Mouse (Mus musculus) bone marrow macrophage, adult 2 months (primary cell): Measurements from ENCODE around the gene Tango6. TPM values are rescaled to one million over a fixed set of nuclear protein-coding genes. Genes with fewer than 3 reads are reported as not detected.

Experiments used
- H3K27ac ChIP-seq: 2 replicates; pipeline ENCODE4 v1.5.1; 2012; ENCODE audit warnings: low read depth, low read length; ENCODE audit not compliant: insufficient read depth
- H3K4me1 ChIP-seq: 2 replicates; pipeline ENCODE4 v1.6.1; 2012; ENCODE audit warnings: low read length; ENCODE audit not compliant: control insufficient read depth, insufficient read depth
- H3K4me3 ChIP-seq: 2 replicates; pipeline ENCODE4 v1.5.1; 2012; ENCODE audit warnings: mild to moderate bottlenecking, low read length, moderate library complexity; ENCODE audit not compliant: insufficient read depth
- CTCF ChIP-seq: IDR thresholded peaks from 2 replicates; pipeline ENCODE4 v1.5.1; 2012; ENCODE audit warnings: low read depth, mild to moderate bottlenecking, low read length, moderate library complexity
- POLR2A ChIP-seq: IDR thresholded peaks from 2 replicates; pipeline ENCODE4 v1.6.1; 2012; ENCODE audit warnings: mild to moderate bottlenecking, low read depth, low read length, borderline replicate concordance
- polyA plus RNA-seq: library from polyadenylated mRNA; stranded (reverse); fragments of >200 nt; gene quantifications from 2 replicates; pipeline ENCODE4 v1.2.4, GENCODE M21; 2012; ENCODE audit not compliant: missing spikeins, insufficient read depth, insufficient read length

Tango6 gene
- 0.75 and 1.1 TPM in 2 replicates for polyA plus RNA-seq

GRCm38 (mm10) chr8:106682971-106683668, at the start of gene Tango6:
Gene Tango6, plus strand, starts transcription at chr8:106683068.
- Histone ChIP-seq H3K27ac (peak within 1 kb of the TSS; percentile 56), H3K4me3 (peak within 1 kb of the TSS; percentile 93), H3K4me1 (peaks cover 7% of the 10 kb centered on the region; the same call in 1 of the 2 replicates)
- TF ChIP-seq POLR2A, result peak; percentile 15; the same call in 1 of the 2 replicates
- peak; percentile 29; the same call in 1 of the 2 replicates for TF ChIP-seq CTCF

- peaks cover 7% of the 10 kb centered on the region for H3K4me1 ChIP-seq
- H3K27ac ChIP-seq, result no peak overlapping the region
- TF ChIP-seq CTCF (no peak), POLR2A (no peak)
- H3K4me3 ChIP-seq, result no peak overlapping the region
These were observed 49.3 kb upstream of the Tango6 start for GRCm38 (mm10) chr8:106633361-106634158.

GRCm38 (mm10) chr8:106635284-106635683, 47.6 kb upstream of the Tango6 start:
- Histone ChIP-seq H3K4me1 (peaks cover 7% of the 10 kb centered on the region), H3K4me3 (no peak overlapping the region), H3K27ac (no peak overlapping the region)
- TF ChIP-seq CTCF, result no peak
- no peak for TF ChIP-seq POLR2A

GRCm38 (mm10) chr8:106637446-106637845, 45.4 kb upstream of the Tango6 start:
- Histone ChIP-seq H3K4me1 (peaks cover 7% of the 10 kb centered on the region), H3K27ac (no peak overlapping the region), H3K4me3 (no peak overlapping the region)
- TF ChIP-seq CTCF (no peak), POLR2A (no peak)

- no peak for TF ChIP-seq POLR2A
- TF ChIP-seq CTCF, result no peak
- no peak overlapping the region for H3K27ac ChIP-seq
- H3K4me3 ChIP-seq, result no peak overlapping the region
- H3K4me1 ChIP-seq, result peaks cover 4% of the 10 kb centered on the region
These were observed 44.0 kb upstream of the Tango6 start for GRCm38 (mm10) chr8:106638768-106639295.

- no peaks in the 10 kb centered on the region for H3K4me1 ChIP-seq
- TF ChIP-seq CTCF, result no peak
- TF ChIP-seq POLR2A, result no peak
These were observed 42.7 kb upstream of the Tango6 start for GRCm38 (mm10) chr8:106640212-106640611.

GRCm38 (mm10) chr8:106640921-106641320, 41.9 kb upstream of the Tango6 start:
- H3K4me1 ChIP-seq, result no peaks in the 10 kb centered on the region
- no peak overlapping the region for H3K27ac ChIP-seq
- TF ChIP-seq POLR2A (no peak), CTCF (no peak)
- no peak overlapping the region for H3K4me3 ChIP-seq

More at GRCm38 (mm10) chr8:106640212-106640611, 42.7 kb upstream of the Tango6 start:
- Histone ChIP-seq H3K27ac (no peak overlapping the region), H3K4me3 (no peak overlapping the region)

GRCm38 (mm10) chr8:106642172-106642571, 40.7 kb upstream of the Tango6 start:
- TF ChIP-seq CTCF (no peak), POLR2A (no peak)
- Histone ChIP-seq H3K27ac (no peak overlapping the region), H3K4me1 (no peaks in the 10 kb centered on the region), H3K4me3 (no peak overlapping the region)

- no peaks in the 10 kb centered on the region for H3K4me1 ChIP-seq
- no peak overlapping the region for H3K4me3 ChIP-seq
- TF ChIP-seq CTCF, result no peak
- no peak for TF ChIP-seq POLR2A
- no peak overlapping the region for H3K27ac ChIP-seq
These were observed 39.8 kb upstream of the Tango6 start for GRCm38 (mm10) chr8:106643100-106643499.

- no peak for TF ChIP-seq CTCF
- no peak for TF ChIP-seq POLR2A
- Histone ChIP-seq H3K27ac (no peak overlapping the region), H3K4me1 (no peaks in the 10 kb centered on the region), H3K4me3 (no peak overlapping the region)
These were observed 37.9 kb upstream of the Tango6 start for GRCm38 (mm10) chr8:106644957-106645356.
